Mouse (Mus musculus): Measurements from ENCODE around the gene Dnajc17. TPM values are rescaled to one million over a fixed set of nuclear protein-coding genes. Genes with fewer than 3 reads are reported as not detected.
A peak's percentile ranks its signal among the peaks of the same experiment; 100 is the strongest.

Dnajc17 gene
- total and polyA plus RNA-seq, 3 experiments = 2.5 to 10.1 (median 9.3) TPM

GRCm38 (mm10) chr2:119207961-119208343 lies 643 bp downstream of the Dnajc17 start:
- WGBS = 15% methylated on average over 6 of the region's 6 CpGs
- Histone ChIP-seq H3K27me3 (ENCODE audit: control insufficient read depth, insufficient read depth, low read length) (no peaks in the 10 kb centered on the region), H3K27ac (peak overlapping the region; percentile 96), H3K79me2 (replicated peaks; ENCODE audit: control insufficient read depth, insufficient read depth, low read length) (no peaks in the 10 kb centered on the region), H3K36me3 (ENCODE audit: control insufficient read depth, insufficient read depth, low read length) (no peaks in the 10 kb centered on the region), H3K4me3 (peak overlapping the region; percentile 84), H3K9ac (ENCODE audit: low read depth, low read length) (peak overlapping the region; percentile 72; the same call in 1 of the 2 replicates), H3K4me1 (ENCODE audit: control insufficient read depth, insufficient read depth, low read length) (peaks cover 7% of the 10 kb centered on the region)
- intact Hi-C loops (cut with DNase I) = no loop called here
- TF ChIP-seq EP300 (IDR thresholded peaks at IDR 0.05; ENCODE audit: insufficient read depth, low read depth, low read length) (no peak), CTCF (IDR thresholded peaks at IDR 0.05) (no peak), POLR2A (IDR thresholded peaks at IDR 0.05; ENCODE audit: insufficient read depth, low read depth, low read length) (no peak)
- DNase-seq = no peak

- Histone ChIP-seq H3K9ac (ENCODE audit: low read depth, low read length) (no peak overlapping the region), H3K27me3 (ENCODE audit: control insufficient read depth, insufficient read depth, low read length) (no peaks in the 10 kb centered on the region), H3K27ac (peak overlapping the region; percentile 63), H3K36me3 (ENCODE audit: control insufficient read depth, insufficient read depth, low read length) (no peaks in the 10 kb centered on the region), H3K4me1 (ENCODE audit: control insufficient read depth, insufficient read depth, low read length) (peaks cover 7% of the 10 kb centered on the region), H3K4me3 (no peak overlapping the region), H3K79me2 (replicated peaks; ENCODE audit: control insufficient read depth, insufficient read depth, low read length) (no peaks in the 10 kb centered on the region; the same call in 1 of the 2 replicates)
- no peak for TF ChIP-seq EP300 (IDR thresholded peaks at IDR 0.05; ENCODE audit: insufficient read depth, low read depth, low read length)
- no peak for TF ChIP-seq CTCF (IDR thresholded peaks at IDR 0.05)
- TF ChIP-seq POLR2A (IDR thresholded peaks at IDR 0.05; ENCODE audit: insufficient read depth, low read depth, low read length) = no peak
- intact Hi-C loops (cut with DNase I) = no loop called here
- DNase-seq = no peak
- WGBS = 49% methylated on average over 4 of the region's 4 CpGs
Observed at GRCm38 (mm10) chr2:119203871-119204460, 4.6 kb downstream of the Dnajc17 start.

- no peak for TF ChIP-seq CTCF (IDR thresholded peaks at IDR 0.05)
- TF ChIP-seq EP300 (IDR thresholded peaks at IDR 0.05; ENCODE audit: insufficient read depth, low read depth, low read length) = no peak
- TF ChIP-seq POLR2A (IDR thresholded peaks at IDR 0.05; ENCODE audit: insufficient read depth, low read depth, low read length) = no peak
- Histone ChIP-seq H3K9ac (ENCODE audit: low read depth, low read length) (no peak overlapping the region), H3K27me3 (ENCODE audit: control insufficient read depth, insufficient read depth, low read length) (no peaks in the 10 kb centered on the region), H3K36me3 (ENCODE audit: control insufficient read depth, insufficient read depth, low read length) (no peaks in the 10 kb centered on the region), H3K4me1 (ENCODE audit: control insufficient read depth, insufficient read depth, low read length) (peaks cover 10% of the 10 kb centered on the region), H3K4me3 (no peak overlapping the region), H3K79me2 (replicated peaks; ENCODE audit: control insufficient read depth, insufficient read depth, low read length) (no peaks in the 10 kb centered on the region; the same call in 1 of the 2 replicates), H3K27ac (peak overlapping the region; percentile 63)
- intact Hi-C loops (cut with DNase I) = no loop called here
- WGBS = 43% methylated on average over 5 of the region's 5 CpGs
- peak; percentile 41 to 43 for DNase-seq
Observed at GRCm38 (mm10) chr2:119202914-119203453, 5.6 kb downstream of the Dnajc17 start.

- TF ChIP-seq CTCF (IDR thresholded peaks at IDR 0.05) (no peak), POLR2A (IDR thresholded peaks at IDR 0.05; ENCODE audit: insufficient read depth, low read depth, low read length) (no peak), EP300 (IDR thresholded peaks at IDR 0.05; ENCODE audit: insufficient read depth, low read depth, low read length) (no peak)
- no peak overlapping the region for H3K4me3 ChIP-seq
- 37% methylated on average over 3 of the region's 3 CpGs for WGBS
- no peak overlapping the region for H3K27ac ChIP-seq
- no peaks in the 10 kb centered on the region for H3K27me3 ChIP-seq (ENCODE audit: control insufficient read depth, insufficient read depth, low read length)
- H3K36me3 ChIP-seq (ENCODE audit: control insufficient read depth, insufficient read depth, low read length) = no peaks in the 10 kb centered on the region
- peaks cover 8% of the 10 kb centered on the region for H3K4me1 ChIP-seq (ENCODE audit: control insufficient read depth, insufficient read depth, low read length)
- H3K9ac ChIP-seq (ENCODE audit: low read depth, low read length) = no peak overlapping the region
- no peak for DNase-seq
- intact Hi-C loops (cut with DNase I) = no loop called here
- no peaks in the 10 kb centered on the region; the same call in 1 of the 2 replicates for H3K79me2 ChIP-seq (replicated peaks; ENCODE audit: control insufficient read depth, insufficient read depth, low read length)
Observed at GRCm38 (mm10) chr2:119198934-119199333, 9.7 kb downstream of the Dnajc17 start.

GRCm38 (mm10) chr2:119198049-119198448 lies 10.5 kb downstream of the Dnajc17 start:
- Histone ChIP-seq H3K27me3 (ENCODE audit: control insufficient read depth, insufficient read depth, low read length) (no peaks in the 10 kb centered on the region), H3K4me1 (ENCODE audit: control insufficient read depth, insufficient read depth, low read length) (peaks cover 5% of the 10 kb centered on the region), H3K27ac (no peak overlapping the region), H3K4me3 (no peak overlapping the region), H3K79me2 (replicated peaks; ENCODE audit: control insufficient read depth, insufficient read depth, low read length) (no peaks in the 10 kb centered on the region; the same call in 1 of the 2 replicates), H3K36me3 (ENCODE audit: control insufficient read depth, insufficient read depth, low read length) (no peaks in the 10 kb centered on the region), H3K9ac (ENCODE audit: low read depth, low read length) (no peak overlapping the region)
- intact Hi-C loops (cut with DNase I) = no loop called here
- no peak for TF ChIP-seq EP300 (IDR thresholded peaks at IDR 0.05; ENCODE audit: insufficient read depth, low read depth, low read length)
- no peak for TF ChIP-seq CTCF (IDR thresholded peaks at IDR 0.05)
- no peak for TF ChIP-seq POLR2A (IDR thresholded peaks at IDR 0.05; ENCODE audit: insufficient read depth, low read depth, low read length)
- no peak for DNase-seq
- 48% methylated on average over 1 of the region's 1 CpGs for WGBS

GRCm38 (mm10) chr2:119197493-119197892 lies 11.1 kb downstream of the Dnajc17 start:
- WGBS = 85% methylated on average over 1 of the region's 1 CpGs
- Histone ChIP-seq H3K4me3 (no peak overlapping the region), H3K79me2 (replicated peaks; ENCODE audit: control insufficient read depth, insufficient read depth, low read length) (no peaks in the 10 kb centered on the region; the same call in 1 of the 2 replicates), H3K4me1 (ENCODE audit: control insufficient read depth, insufficient read depth, low read length) (peaks cover 4% of the 10 kb centered on the region), H3K9ac (ENCODE audit: low read depth, low read length) (no peak overlapping the region), H3K36me3 (ENCODE audit: control insufficient read depth, insufficient read depth, low read length) (no peaks in the 10 kb centered on the region), H3K27me3 (ENCODE audit: control insufficient read depth, insufficient read depth, low read length) (no peaks in the 10 kb centered on the region), H3K27ac (no peak overlapping the region)
- no peak for DNase-seq
- TF ChIP-seq CTCF (IDR thresholded peaks at IDR 0.05) (no peak), EP300 (IDR thresholded peaks at IDR 0.05; ENCODE audit: insufficient read depth, low read depth, low read length) (no peak), POLR2A (IDR thresholded peaks at IDR 0.05; ENCODE audit: insufficient read depth, low read depth, low read length) (no peak)
- intact Hi-C loops (cut with DNase I) = no loop called here
